Mouse (Mus musculus): ENCODE data around the gene Gpr142. TPM values are rescaled to one million over a fixed set of nuclear protein-coding genes. Genes with fewer than 3 reads are reported as not detected.

Gene Gpr142
- not detected in 2 replicates for polyA plus RNA-seq (2015; fragmentation: Nextera tagmentation; extraction: Ambion mirVana)

- ATAC-seq: no peak
- Histone ChIP-seq H3K27me3 (no peaks in the 10 kb centered on the region), H3K27ac (no peak within 1 kb of the TSS), H3K4me1 (peaks cover 49% of the 10 kb centered on the region), H3K9ac (no peak within 1 kb of the TSS), H3K4me3 (no peak within 1 kb of the TSS), H3K36me3 (ENCODE audit: poor library complexity, severe bottlenecking) (no peaks in the 10 kb centered on the region), H3K9me3 (replicated peaks) (0 out of 2 replicates have a peak, but pooled peaks cover 5% of the 10 kb centered on the region), H3K4me2 (no peak within 1 kb of the TSS)
- WGBS: 97% methylated on average over 3 of the region's 3 CpGs
Observed at GRCm38 (mm10) chr11:114798624-114799023, at the start of gene Gpr142. Gene Gpr142 (plus strand): TSS chr11:114798924.

DNA sequence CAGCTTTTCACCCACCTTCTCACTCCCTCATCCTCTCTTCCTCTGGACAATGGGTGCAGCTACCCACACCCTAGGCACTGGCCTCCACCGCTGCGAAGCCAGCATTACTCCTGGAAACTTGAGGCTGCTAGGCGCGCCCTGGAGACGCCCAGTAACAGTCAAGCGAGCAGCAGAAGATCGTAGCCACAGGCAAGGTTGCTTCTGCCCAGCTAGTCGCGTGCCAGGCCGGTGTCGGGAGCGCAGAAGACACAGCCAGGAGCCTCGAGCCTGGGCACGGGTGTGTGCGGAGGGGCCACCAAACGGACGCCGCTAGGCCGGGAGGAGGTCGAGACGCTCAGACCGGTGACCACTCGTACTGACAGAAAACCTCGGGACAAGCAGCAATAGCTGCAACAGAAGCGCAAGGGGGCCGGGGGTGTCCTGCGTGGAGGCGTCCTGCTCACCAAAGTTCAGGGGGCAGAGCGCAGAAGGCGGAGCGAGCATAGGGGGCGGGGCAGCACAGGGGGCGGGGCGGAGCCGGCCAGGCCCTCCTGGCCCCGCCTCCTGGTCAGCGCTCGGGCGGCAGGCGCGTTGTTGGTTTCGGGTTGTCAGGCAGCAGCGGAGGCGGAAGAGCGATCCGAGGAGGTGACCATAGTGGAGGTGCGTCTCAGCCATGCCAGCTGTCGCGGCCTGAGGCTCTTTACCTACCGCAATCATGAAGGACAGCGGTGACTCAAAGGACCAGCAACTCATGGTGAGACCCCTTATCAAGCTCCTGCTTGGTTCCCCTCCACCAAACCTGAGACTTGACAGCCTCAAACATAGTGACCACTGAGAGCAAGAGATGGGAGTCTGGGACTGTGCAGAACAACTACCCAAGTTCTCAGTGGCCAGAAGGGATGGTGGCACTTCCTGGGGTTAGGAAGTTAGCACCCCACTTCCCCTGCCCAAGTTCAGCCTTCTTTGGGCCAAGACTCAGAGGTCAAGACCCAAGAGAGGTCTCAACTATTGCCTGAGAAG lies 33.6 kb upstream of the Gpr142 start, which contains the start of gene Kif19a:
Kif19a (plus strand) TSS at position 569 of the 999 bp plus-strand sequence.
- peaks cover 17% of the 10 kb centered on the region for H3K4me1 ChIP-seq
- WGBS: 3% methylated on average over 51 of the region's 51 CpGs
- peak; percentile 70; the same call in 1 of the 2 replicates for ATAC-seq

GRCm38 (mm10) chr11:114769911-114770310 lies 28.8 kb upstream of the Gpr142 start:
- no peak for ATAC-seq
- Histone ChIP-seq H3K4me2 (no peak overlapping the region), H3K9ac (no peak overlapping the region), H3K9me3 (replicated peaks) (no peaks in the 10 kb centered on the region), H3K4me1 (peaks cover 18% of the 10 kb centered on the region), H3K27me3 (peaks cover 20% of the 10 kb centered on the region), H3K27ac (no peak overlapping the region), H3K4me3 (no peak overlapping the region), H3K36me3 (ENCODE audit: poor library complexity, severe bottlenecking) (no peaks in the 10 kb centered on the region)
- WGBS: 24% methylated on average over 6 of the region's 6 CpGs

More for the DNA sequence above, 33.6 kb upstream of the Gpr142 start, which contains the start of gene Kif19a:
- peaks cover 33% of the 10 kb centered on the region for H3K27me3 ChIP-seq
- no peaks in the 10 kb centered on the region for H3K36me3 ChIP-seq (ENCODE audit: poor library complexity, severe bottlenecking)
- H3K4me2 ChIP-seq: peak within 1 kb of the TSS; percentile 79
- no peaks in the 10 kb centered on the region for H3K9me3 ChIP-seq (replicated peaks)
- peak within 1 kb of the TSS; percentile 53 for H3K9ac ChIP-seq
- H3K27ac ChIP-seq: no peak within 1 kb of the TSS
- H3K4me3 ChIP-seq: peak within 1 kb of the TSS; percentile 42

DNA sequence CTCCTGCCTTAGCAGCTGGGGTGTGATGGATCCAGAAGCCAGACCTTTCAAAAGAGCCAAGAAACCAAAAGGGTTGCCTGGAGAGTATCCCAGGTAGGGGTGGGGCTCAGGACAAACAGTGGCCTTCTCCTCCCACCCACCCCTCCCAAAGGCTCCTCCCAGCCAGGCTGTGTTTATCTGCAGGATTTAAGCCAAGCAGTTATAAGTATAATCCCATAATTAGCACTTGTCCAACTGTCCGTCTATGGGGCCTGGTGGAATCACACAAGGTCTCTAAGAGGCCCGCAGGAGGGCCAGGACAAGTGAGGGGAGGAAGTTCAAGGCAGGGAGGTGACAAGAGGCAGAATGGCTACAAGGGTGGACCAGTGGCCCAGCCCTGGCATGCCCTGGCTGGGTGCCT lies 26.8 kb upstream of the Gpr142 start:
- no peak overlapping the region for H3K27ac ChIP-seq
- no peak for ATAC-seq
- no peaks in the 10 kb centered on the region for H3K9me3 ChIP-seq (replicated peaks)

GRCm38 (mm10) chr11:114780076-114780475 lies 18.6 kb upstream of the Gpr142 start:
- WGBS: 48% methylated on average over 9 of the region's 9 CpGs
- H3K36me3 ChIP-seq (ENCODE audit: poor library complexity, severe bottlenecking): no peaks in the 10 kb centered on the region
- no peak overlapping the region for H3K9ac ChIP-seq
- no peak overlapping the region for H3K4me2 ChIP-seq
- peaks cover 15% of the 10 kb centered on the region for H3K4me1 ChIP-seq
- no peak overlapping the region for H3K27ac ChIP-seq
- H3K27me3 ChIP-seq: peaks cover 9% of the 10 kb centered on the region
- H3K4me3 ChIP-seq: no peak overlapping the region
- no peaks in the 10 kb centered on the region for H3K9me3 ChIP-seq (replicated peaks)
- ATAC-seq: no peak

More for the DNA sequence above, 26.8 kb upstream of the Gpr142 start:
- no peak overlapping the region for H3K4me2 ChIP-seq
- H3K36me3 ChIP-seq (ENCODE audit: poor library complexity, severe bottlenecking): no peaks in the 10 kb centered on the region
- H3K4me1 ChIP-seq: peaks cover 16% of the 10 kb centered on the region
- no peak overlapping the region for H3K9ac ChIP-seq
- WGBS: 78% methylated on average over 2 of the region's 2 CpGs
- H3K27me3 ChIP-seq: peaks cover 6% of the 10 kb centered on the region
- no peak overlapping the region for H3K4me3 ChIP-seq

DNA sequence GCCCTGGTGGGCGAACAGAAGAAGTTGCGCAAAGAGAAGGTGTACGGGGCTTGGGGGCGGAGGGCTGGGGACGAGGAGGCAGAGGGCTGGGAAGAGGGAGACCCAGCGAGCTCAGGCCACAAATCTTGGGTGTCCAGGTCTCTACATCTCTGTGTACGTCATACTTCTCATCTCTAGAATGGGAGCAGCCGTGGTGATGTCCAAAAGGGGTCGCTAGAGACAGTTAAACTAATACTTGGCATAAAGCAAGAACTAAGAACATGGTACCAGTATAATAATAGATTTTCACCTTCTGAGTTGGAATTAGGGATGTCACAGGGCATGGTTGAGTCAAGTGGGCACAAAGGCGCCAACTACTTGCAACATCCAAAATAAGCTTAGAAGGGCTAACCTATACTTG lies 12.8 kb upstream of the Gpr142 start:
- ATAC-seq: peak; percentile 3; the same call in 1 of the 2 replicates
- no peaks in the 10 kb centered on the region for H3K9me3 ChIP-seq (replicated peaks)
- no peak overlapping the region for H3K27ac ChIP-seq
- peaks cover 17% of the 10 kb centered on the region for H3K4me1 ChIP-seq
- peaks cover 54% of the 10 kb centered on the region for H3K27me3 ChIP-seq
- H3K9ac ChIP-seq: peak overlapping the region; percentile 59
- H3K4me3 ChIP-seq: peak overlapping the region; percentile 33
- H3K4me2 ChIP-seq: peak overlapping the region; percentile 66
- WGBS: 60% methylated on average over 10 of the region's 10 CpGs
- H3K36me3 ChIP-seq (ENCODE audit: poor library complexity, severe bottlenecking): no peaks in the 10 kb centered on the region

DNA sequence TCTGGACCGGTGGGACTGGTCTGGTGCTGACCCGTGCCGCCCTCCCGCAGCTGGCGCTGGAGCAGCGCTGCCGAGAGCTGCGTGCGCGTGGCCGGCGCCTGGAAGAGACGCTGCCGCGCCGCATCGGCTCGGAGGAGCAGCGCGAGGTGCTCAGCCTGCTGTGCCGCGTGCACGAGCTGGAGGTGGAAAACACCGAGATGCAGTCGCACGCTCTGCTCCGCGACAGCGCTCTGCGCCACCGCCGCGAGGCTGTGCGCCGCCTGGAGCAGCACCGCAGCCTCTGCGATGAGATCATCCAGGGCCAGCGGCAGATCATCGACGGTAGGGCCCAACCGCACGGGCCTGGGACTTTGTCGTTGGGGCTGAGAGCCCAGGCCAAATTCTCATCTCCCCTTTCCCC lies 12.4 kb upstream of the Gpr142 start:
- H3K9ac ChIP-seq: peak overlapping the region; percentile 59
- H3K9me3 ChIP-seq (replicated peaks): no peaks in the 10 kb centered on the region
- peak; percentile 70 for ATAC-seq
- H3K27ac ChIP-seq: no peak overlapping the region
- H3K27me3 ChIP-seq: peaks cover 58% of the 10 kb centered on the region
- peak overlapping the region; percentile 66 for H3K4me2 ChIP-seq
- peak overlapping the region; percentile 33 for H3K4me3 ChIP-seq
- peaks cover 22% of the 10 kb centered on the region for H3K4me1 ChIP-seq
- H3K36me3 ChIP-seq (ENCODE audit: poor library complexity, severe bottlenecking): no peaks in the 10 kb centered on the region
- WGBS: under 1% methylated on average over 43 of the region's 43 CpGs

GRCm38 (mm10) chr11:114787611-114788010 lies 11.1 kb upstream of the Gpr142 start:
- Histone ChIP-seq H3K9ac (no peak overlapping the region), H3K27me3 (peaks cover 67% of the 10 kb centered on the region), H3K27ac (no peak overlapping the region), H3K4me1 (peaks cover 34% of the 10 kb centered on the region), H3K4me3 (no peak overlapping the region), H3K4me2 (no peak overlapping the region), H3K9me3 (replicated peaks) (no peaks in the 10 kb centered on the region), H3K36me3 (ENCODE audit: poor library complexity, severe bottlenecking) (no peaks in the 10 kb centered on the region)
- WGBS: 90% methylated on average over 3 of the region's 3 CpGs
- no peak for ATAC-seq

DNA sequence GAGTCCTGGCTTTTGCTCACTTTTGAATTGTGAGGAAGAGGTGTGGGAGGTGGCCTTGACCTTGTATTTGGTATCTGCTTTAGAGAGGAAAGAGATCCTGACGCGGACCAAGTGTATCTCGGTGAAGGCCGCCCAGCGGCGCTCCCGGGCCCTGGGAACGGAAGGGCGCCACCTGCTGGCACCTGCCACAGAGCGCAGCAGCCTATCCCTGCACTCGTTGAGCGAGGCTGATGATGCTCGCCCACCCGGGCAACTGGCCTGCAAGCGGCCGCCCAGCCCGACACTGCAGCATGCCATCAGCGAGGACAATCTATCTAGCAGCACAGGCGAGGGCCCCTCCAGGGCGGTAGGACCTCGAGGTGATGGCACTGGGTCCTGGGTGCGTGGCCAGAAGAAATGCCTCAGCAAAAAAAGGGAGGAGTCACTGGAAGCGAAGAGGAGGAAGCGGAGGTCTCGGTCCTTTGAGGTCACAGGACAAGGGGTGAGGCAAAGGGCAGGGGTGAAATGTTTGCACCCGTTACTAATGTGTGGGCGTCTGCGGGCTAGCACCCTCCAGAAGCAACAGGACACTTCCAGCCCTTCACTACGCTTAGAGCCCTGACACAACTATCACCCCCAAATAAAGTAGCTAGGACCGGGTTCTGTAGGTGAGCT lies 9.5 kb upstream of the Gpr142 start:
- Histone ChIP-seq H3K9ac (peak overlapping the region; percentile 35), H3K27me3 (peaks cover 67% of the 10 kb centered on the region), H3K27ac (no peak overlapping the region), H3K4me1 (peaks cover 50% of the 10 kb centered on the region), H3K36me3 (ENCODE audit: poor library complexity, severe bottlenecking) (no peaks in the 10 kb centered on the region), H3K4me2 (peak overlapping the region; percentile 49), H3K9me3 (replicated peaks) (no peaks in the 10 kb centered on the region), H3K4me3 (no peak overlapping the region)
- WGBS: 14% methylated on average over 30 of the region's 30 CpGs
- peak; percentile 65 for ATAC-seq

- no peaks in the 10 kb centered on the region for H3K9me3 ChIP-seq (replicated peaks)
- H3K4me3 ChIP-seq: no peak overlapping the region
- peaks cover 55% of the 10 kb centered on the region for H3K4me1 ChIP-seq
- no peak overlapping the region for H3K4me2 ChIP-seq
- H3K9ac ChIP-seq: no peak overlapping the region
- ATAC-seq: no peak
- WGBS: 77% methylated on average over 9 of the region's 9 CpGs
- no peak overlapping the region for H3K27ac ChIP-seq
- H3K36me3 ChIP-seq (ENCODE audit: poor library complexity, severe bottlenecking): no peaks in the 10 kb centered on the region
- peaks cover 62% of the 10 kb centered on the region for H3K27me3 ChIP-seq
Observed at GRCm38 (mm10) chr11:114789716-114790115, 9.0 kb upstream of the Gpr142 start.

DNA sequence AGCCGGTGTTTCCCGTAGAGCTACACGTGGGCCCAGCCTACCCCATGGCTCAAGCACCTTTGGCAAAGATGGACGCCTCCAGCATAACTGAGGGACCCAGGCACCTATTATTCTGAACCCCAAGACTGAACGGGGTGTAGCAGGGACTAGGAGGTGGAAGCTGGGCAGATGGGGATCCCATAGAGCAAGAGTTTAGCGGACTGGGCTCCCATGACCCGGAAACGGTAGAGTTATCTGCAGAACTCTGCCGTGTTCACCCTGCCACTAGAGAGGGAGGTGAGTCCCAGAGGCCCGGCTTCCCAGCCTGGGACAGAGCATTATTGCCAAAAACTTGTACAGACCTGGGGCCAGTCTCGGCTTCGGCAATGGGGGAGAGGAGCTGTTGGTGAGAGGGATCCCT lies 8.6 kb upstream of the Gpr142 start:
- WGBS: 75% methylated on average over 12 of the region's 12 CpGs
- peaks cover 60% of the 10 kb centered on the region for H3K4me1 ChIP-seq
- H3K27ac ChIP-seq: no peak overlapping the region
- H3K36me3 ChIP-seq (ENCODE audit: poor library complexity, severe bottlenecking): no peaks in the 10 kb centered on the region
- no peak overlapping the region for H3K4me3 ChIP-seq
- H3K9ac ChIP-seq: no peak overlapping the region
- peaks cover 57% of the 10 kb centered on the region for H3K27me3 ChIP-seq
- no peak overlapping the region for H3K4me2 ChIP-seq
- no peaks in the 10 kb centered on the region for H3K9me3 ChIP-seq (replicated peaks)
- no peak for ATAC-seq

DNA sequence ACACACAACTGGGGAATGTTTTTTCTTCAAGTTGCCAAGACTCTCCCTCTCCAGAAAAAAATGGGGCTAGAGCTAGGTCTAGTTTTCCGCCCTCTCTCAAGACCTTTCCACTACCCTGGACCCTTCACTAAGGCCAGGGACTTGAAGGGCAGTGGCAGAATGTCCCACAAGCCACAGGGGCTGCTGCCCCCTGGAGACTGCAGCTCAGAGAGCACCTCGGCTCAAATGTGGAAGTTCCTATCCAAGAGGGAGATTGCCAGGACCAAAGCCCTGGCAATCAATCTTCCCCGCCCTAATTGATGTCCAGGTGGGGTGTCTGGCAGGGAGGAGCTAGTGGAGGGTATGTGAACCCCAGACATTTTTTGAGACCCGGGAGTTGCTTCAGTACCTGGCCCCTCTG lies 7.9 kb upstream of the Gpr142 start:
- H3K9ac ChIP-seq: peak overlapping the region; percentile 72; the same call in 1 of the 2 replicates
- peak overlapping the region; percentile 53; the same call in 1 of the 2 replicates for H3K4me3 ChIP-seq
- no peak overlapping the region for H3K27ac ChIP-seq
- WGBS: 45% methylated on average over 4 of the region's 4 CpGs
- no peaks in the 10 kb centered on the region for H3K9me3 ChIP-seq (replicated peaks)
- H3K4me2 ChIP-seq: peak overlapping the region; percentile 85
- peaks cover 65% of the 10 kb centered on the region for H3K4me1 ChIP-seq
- no peaks in the 10 kb centered on the region for H3K36me3 ChIP-seq (ENCODE audit: poor library complexity, severe bottlenecking)
- peaks cover 51% of the 10 kb centered on the region for H3K27me3 ChIP-seq
- ATAC-seq: no peak
